Mouse (Mus musculus) urinary bladder, postnatal 4 days (tissue): ENCODE measurements around the gene Ccnk.

Experiments
- DNase-seq, 2 experiments: peaks; one replicate each; pipeline ENCODE4 v3.0.0; 2021 to 2022; ENCODE audit warnings: low spot score in 2 of 2

Gene Ccnk

DNA sequence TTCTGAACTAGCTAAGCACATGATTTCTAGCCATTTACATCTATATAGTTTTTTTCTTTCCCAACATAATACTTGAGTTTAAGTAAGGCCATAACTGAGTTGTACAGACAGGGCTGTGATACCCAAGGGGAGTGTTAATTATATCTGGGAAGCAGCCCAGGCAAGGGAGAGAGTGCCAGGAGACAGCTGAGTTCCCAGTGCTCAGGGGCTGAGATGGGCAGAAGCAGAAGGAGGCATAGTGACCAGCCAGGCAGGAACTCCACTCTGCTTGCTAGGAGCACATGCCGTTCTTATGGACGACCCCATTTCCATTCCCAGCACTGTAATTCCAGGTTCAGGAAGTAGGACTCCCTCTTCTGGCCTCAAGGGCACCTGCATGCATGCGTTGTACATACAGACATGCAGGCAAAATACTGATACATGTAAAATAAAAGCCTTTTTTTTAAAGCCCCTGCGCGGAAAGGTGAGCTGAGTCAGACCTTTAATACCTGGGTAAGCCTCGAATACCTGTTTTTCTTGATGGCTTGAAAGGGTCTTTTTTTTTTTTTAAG is 8.2 kb downstream of the Ccnk start:
- DNase-seq = no peak

DNA sequence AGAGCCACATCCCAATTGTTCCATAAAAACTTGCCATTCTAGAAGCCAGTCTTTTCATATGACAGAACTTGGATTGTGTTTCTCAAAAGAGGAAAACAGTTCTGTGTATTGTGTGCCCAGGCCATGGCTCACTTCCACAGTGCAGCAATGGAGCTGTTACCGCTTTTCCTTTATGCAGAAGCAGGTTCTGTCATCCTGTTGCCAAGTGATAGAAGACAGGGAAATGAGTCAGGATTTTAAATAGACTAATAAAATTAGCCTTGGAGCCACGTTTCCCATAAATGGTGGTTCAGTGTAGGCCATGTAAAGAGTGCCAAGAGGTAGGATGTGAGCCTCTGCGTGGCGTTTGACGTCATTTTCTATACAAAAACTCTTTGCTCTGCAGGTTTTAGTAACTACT is 14.5 kb downstream of the Ccnk start:
- DNase-seq = no peak

DNA sequence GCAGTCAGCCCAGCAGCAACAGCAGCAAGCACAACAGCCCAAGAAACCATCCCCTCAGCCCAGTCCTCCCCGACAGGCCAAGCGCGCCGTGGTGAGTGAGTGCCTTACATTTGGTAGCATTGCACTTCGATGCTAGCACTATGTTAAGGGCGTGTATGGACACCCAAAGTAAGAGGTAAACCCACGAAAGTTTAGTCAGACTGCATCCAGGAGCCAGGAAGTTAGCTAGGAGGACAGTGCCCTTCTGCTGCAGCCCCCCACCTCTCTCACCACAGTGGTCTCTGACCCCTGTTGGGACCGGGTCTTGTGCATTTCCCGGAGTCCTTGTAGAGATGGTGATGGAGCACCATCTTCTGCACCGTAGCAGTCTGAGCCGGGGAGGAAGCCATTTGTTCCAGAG is 16.4 kb downstream of the Ccnk start:
- peak in 1 of 2 experiments; percentile 38 for DNase-seq

DNA sequence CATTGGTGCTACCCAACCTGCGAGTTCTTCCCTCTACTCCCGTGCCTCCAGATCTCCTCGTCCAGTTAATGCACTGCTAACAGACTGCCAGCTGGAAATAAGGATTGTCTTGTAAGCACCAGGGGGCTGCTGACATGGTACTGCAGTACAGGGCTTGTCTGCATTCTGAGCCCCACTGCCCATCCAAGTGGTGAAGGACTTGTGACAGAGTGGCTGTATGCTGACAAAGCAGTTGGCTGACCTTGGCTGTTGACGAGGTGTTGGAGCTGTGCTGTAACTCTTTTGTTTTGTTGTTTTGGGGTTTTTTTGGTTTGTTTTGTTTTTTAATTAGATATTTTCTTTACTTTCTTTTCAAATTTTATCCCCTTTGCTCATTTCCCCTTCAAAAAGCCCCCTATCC is 19.1 kb downstream of the Ccnk start:
- peak in 1 of 2 experiments; percentile 55 for DNase-seq

DNA sequence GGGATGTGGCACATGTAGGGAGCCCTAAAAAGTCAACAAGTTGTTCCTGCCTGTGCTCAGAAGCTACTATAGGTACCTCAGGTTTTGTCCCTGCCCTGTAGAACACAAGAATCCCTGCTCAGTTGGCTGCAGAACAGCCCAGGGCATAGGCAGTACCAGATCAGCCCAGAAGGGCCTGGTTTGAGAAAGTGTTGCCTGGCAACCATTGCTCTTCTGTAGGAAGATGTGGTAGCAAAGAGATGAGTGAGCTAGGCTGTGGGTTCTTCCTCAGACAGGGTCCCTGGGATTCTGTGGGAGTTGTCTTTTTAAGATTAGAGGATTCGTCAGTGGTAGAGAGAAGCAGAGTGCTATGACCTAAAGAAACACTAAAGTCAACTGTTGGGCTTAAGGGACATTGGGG is 20.7 kb downstream of the Ccnk start:
- DNase-seq = no peak

DNA sequence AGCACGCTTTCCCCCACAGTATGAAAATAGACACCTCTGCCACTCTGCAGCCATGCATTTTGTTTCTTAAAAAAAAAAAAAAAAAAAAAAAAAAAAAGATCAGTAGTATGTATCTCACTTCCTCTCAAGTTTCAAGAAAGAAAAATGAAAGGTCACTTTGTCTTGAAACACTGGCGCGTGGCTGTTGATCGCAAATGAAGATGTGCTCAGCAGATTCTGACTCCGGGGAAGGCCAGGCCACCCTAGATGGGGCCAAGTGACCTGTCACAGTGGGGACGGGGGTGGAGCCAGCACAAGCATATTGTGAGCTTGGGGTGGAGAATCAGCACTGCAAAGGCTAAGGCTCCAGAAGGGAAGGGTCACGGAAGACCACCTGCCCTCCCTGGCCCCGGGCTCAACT is 24.5 kb downstream of the Ccnk start:
- no peak for DNase-seq

DNA sequence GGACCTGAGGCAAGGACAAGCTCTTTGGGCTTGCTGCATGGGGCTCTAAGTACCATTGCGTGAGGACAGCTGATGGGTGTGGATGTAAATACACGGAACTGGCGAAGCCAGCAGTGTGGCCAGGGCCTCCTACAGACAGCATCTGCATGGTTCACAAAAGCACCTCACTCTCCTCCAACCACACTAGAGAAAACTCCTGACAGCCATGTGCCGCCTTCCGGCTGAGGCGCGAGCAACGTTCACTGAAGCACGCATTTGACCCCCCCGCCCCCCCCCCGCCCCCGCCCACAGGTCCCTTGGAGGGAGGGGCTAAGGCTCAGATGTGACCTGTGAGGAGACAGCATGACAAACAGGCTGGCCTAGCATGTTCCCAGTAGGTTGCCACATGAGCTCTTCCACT is 25.6 kb downstream of the Ccnk start:
- no peak for DNase-seq

DNA sequence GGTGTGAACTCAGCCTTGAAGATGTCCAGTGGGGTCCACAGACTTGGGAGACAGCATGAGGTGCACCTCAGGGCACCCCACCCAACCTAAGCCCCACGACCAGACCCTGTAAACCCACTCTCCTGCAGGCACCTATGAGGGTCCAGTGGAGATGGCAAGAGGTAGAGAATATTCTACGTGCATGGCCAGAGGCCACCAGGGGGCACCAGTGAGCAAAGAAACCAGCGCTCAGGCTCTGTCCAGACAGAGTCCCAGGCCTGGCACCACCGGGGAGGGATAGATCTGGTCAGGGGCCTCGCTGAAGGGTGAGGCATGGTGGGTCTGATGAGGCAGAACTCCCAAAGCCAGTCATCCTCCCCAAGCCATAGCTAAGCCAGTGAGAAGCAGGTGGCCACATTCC is 27.3 kb downstream of the Ccnk start:
- peak; percentile 62 to 86 for DNase-seq

DNA sequence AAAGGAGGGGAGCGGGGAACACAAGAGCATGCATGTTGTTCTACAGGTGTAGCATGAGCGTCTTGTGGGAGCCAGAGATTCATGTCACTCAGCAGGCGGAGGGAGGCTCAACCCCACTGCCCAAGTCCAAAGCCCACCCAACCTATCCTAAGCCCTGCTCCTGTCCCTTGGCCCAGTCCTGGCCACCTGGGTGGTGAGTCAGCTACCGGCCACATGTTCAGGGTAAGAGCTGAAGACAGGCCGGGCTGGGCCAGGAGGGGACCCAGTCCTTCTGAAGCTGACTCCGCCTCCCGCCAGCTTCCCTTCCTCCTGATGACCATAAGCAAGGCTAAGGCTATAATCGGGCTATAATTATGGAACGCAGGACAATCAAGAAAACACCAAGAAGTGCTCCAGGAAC is 28.8 kb downstream of the Ccnk start:
- DNase-seq = no peak

DNA sequence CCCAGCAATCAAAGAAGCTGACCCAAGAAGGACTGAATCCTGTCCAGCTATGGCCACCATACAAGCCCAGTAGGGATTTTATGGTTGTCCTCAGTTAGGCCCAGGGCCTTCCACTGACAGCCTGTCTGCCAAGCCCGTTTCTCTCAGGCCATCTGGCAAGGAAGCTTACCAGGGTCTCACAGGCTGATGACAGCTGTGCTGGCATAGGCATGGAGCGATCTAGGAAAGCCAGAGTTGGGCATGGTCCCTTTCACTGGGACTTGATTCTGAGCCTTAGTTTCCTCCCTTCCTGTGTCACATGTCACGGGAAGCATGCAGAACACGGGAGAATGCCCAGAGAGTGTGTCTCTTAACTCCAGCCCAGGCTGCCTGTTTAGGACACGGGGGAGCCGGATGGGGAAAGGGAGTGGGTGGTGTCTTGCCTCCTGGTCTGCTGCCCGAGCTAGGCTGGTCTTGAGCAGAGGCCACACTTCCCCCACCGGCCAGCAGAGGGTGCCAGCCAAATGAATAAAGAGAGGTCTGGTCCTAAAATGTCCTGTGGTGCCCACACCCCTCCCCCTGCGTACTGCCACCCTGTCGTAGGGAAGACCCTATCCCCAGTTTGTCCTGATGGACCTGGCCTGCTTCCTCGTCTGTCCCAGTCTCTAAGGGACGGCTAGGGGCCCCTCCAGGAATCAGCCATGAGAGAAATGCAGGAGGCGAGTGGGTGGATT is 29.5 kb downstream of the Ccnk start:
- DNase-seq = peak; percentile 63 to 79

DNA sequence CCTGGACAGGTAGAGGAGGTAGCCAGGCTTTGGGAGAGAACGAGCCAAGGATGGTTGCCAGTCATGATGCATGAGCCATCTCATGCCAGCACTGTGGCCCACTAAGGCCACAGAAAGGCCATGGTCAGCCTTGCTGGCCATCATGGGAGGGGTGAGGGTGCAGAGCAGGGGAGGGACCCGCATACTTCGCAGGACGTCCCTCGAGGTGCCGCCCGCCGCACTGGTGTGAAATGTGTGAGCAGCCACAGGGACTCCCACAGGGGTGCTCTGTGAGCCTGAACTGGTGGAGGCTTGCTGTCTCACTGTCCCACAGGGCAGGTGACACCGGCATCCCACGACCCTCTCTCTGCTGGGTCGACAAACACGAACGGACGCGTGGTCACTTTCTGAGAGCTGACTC is 31.2 kb downstream of the Ccnk start:
- DNase-seq = no peak

DNA sequence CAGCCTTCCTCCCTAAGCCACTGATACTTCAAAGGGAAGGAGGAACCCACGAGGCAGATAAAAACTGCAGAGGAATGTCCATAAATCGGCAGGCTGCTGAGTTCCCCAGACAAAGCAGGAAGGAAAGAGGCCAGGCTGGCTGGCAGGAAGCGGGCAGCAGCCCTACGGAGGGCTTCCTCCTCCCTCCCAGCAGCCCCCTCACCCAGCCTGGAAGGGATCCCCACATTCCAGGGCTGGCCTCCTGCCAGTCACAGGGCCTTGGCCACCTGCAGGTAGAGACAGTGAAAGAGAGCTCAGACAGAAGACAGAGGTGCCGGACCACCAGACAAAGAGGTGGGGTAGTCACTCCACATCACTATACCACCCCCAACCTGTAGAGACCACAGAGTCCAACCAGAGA is 32.7 kb downstream of the Ccnk start:
- no peak for DNase-seq

DNA sequence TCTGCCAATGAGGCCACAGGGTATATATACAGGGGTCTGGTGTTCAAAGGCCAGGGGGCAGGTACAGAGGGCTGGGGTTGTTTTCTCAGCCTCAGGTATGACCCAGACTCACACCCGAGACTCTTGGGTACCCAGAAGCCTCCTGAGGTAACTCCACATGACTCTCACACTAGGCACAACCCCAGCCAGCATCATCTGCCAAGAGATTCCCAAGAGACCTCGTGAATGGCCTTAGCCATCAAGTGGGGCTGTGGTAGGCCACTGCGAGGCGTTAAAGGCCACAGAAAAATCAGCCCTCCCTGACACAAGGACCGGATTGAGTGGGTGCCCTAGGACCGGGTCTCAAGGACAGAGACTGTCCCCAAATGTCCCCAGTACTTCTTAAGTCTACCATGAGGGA is 33.1 kb downstream of the Ccnk start:
- no peak for DNase-seq

DNA sequence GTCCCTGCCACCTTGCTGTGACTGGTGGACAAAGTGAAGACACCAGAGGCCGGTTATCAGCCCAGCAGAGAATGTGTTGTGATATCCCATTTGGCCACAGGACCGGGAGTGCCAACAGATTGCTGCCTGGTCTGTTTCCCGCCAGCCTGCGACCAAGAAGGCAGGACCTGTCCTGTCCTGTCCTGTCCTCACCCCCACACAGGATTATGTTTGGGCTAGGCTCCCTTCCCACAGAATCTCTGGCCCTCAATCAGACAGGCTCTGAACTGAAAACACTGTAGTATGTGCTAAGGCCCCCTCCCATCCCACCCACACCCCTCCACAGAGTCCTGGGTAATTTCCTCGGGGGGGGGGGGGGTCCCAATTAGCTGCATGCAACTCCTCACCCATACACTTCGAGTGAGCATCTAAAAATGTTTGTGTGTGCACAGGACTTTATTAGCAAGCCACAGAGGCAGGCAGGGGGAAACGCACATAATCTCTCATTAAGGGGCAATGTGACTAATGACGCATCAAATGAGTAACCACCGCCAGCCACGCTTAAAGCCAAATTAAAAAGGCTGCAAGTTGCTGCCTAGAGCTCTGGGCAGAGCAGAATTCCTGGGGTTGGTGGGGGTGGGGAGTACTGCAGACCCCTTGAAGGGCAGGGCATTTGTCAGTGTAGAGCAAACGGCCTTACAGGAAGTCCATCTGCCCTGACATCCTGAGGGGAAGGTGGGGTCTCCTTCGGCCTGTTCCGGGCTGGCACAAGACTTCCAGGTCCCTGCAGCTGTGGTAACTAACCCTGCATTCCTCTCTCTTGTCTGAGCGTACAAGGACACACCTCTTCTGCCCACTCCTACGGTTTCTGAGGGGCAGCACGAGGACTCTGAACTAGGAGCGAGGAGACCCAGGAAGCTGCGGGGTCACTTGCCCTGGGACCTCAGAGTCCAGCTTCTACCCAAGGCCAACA is 34.0 kb downstream of the Ccnk start:
- no peak for DNase-seq

DNA sequence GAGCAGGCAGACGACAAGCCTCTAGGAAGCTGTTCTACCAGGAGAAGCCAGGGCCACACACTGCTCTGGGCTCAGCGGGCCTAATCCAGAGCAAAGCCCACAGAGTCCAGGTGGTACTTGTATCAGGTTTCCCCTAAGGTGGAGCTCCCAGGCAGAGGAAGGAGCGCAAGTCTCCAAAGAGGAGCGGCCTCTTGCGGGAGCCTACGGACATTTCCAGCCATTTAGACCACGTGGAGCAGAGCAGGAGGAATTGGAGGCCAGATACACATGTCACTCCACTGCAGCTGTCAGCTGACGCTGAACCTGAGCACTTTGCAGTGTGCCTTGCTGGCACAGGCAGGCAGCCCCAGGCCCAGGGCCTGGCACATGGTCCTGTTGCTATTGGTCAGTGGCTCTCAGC is 35.7 kb downstream of the Ccnk start:
- DNase-seq = no peak

DNA sequence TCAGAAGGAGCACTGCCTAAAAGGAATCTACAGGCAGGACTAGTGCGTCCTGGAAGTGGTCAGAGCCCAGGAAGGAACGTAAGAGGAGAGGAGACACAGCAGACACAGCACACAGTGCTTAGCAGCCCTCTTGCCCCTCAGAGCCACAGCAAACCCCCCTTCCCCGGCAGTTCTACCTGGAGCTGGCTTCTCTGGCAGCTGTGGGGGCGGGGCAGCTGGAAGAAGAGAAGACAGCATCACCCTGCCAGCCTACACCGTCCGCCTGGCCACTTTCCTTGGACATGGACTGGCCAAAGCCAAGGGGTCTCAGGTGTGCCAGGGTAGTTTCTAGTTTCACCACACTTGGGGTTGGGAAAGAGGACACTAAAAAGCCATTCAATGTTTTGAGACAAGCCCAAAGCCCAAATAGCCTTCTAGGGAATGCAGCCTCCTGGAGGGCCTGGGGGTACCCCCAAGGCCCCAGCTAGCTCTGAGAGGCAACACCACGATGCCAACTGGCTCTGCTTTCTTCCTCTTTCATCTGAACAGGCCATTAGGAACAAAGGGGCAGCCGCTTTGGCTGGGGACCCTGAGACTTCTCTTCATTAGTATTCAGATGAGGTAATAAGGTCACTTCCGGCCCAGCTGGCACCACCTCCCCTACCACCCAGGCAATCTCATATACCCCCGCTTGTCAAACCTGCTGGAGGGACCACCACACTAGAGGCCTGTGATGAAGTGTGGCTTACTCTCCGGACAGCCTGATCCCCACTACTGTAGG is 37.4 kb downstream of the Ccnk start:
- DNase-seq = no peak

DNA sequence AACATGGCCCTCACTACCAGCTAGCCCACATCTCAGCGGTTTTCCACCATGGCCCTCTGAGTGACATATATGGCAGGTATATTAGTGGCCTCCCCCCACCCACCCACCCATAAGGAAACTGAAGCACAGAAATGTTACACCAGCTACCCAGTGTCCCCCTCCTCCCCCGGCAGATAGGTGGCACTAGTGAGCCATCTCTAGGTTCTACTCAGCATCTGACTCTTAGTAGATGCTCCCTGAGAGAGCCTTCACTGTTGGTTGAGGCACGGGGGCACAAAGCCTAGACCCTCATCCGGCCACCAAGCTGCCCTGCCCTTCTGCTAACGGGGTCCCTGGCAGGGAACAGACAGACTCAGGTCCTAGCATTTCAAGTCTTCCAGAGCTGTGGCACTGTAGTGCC is 38.2 kb downstream of the Ccnk start:
- DNase-seq = no peak

DNA sequence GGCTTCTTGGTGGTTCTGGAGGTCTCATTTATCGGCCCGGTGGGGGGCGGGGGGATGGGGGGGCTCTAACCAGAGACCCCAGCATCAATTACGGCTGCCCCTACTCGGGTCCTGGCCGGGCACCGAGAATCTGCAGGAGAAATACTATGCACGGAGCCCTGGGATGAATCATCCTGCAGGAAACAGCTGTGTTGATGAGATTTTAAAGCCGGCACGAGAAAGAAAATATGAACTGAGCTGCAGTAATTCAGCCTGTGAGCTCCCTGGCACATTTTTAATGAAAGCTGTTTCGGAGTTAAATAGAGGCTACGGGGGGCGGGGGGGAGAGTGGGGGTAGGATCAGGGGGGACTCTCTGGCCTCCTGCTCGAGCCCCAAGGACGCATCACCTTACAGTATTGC is 39.8 kb downstream of the Ccnk start:
- DNase-seq = no peak

DNA sequence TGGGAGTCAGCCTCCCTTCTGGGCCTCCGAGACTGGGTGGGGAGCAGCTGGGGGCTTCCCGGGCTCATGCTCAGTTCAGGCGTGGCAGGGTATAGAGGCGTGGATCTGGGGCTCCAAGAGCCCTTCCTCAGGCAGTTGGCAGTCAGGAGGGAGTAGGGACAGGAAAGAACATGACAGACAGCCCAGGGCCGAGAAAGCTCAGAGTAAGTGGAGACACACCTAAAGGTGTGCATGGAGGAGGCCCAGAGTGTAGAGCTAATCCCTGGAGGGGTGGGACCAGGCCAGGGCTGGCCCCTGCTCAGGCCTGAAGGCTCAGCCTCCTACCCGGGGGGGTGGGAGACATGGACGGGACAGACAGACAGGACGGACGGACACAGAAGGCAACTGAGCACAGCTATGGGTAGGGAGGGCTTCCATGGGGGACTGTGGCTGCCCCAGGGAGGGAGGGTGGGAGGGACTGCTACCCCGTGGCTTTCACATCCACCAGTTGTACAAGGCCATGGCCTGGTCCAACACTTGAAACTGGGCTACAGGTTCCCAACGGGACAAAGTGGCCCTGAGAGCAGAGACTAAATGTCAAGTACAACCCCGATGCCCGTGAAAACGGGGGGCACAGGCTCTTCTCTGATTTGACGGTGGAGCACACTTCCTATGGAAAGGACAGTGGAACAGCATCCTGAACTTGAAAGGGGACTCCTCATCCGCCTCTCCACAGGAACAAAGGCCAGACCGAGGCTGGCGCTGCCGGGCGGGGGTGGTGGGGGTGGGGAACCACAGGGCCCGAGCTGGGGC is 40.6 kb downstream of the Ccnk start:
- no peak for DNase-seq

DNA sequence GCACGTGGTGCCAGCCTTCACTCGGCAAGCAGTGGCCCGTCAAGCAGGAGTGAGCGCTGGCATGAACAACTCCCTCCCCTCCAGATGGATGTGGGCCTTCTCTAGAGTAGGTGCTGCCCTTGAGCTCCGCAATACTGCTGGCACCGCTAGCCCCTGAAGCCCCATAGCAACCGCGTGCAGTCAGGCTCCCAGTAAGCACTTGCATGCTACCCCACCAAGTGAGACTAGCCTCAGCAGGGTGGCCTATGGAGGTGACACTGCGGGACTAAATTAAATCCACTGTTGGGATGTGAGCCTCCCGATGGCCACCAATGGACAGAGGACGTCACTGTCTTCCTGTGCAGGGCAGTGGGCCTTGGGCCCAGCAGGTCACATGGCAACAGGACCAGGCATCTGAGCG is 41.2 kb downstream of the Ccnk start:
- no peak for DNase-seq

DNA sequence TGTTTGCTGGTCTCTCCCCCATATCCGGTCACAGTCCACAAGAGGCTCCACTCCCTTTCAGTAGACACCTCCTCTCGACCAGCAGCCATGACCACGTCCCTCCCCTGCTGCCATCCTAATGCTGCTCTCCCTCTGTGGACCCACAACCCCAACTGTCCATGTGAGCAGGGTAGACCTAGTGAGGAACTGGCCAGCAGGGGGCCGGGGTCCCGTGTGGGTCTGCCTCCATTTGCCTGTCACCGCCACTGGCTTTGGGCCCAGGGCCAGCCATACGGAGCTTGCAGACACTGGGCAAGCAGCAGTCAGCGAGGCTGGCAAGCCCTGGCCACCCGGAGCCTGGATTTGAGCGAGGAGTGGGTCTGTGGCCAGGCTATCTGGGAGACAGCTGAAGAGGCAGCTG is 41.8 kb downstream of the Ccnk start:
- DNase-seq = no peak
